Mouse (Mus musculus) brain, embryonic 14.5 days (tissue): Measurements from ENCODE around the gene Nfe2l2.

ENCODE experiments used
- CTCF ChIP-seq: fragments of 200-500 bp; IDR thresholded peaks from 2 replicates; pipeline ENCODE4 v1.5.1; 2012; ENCODE audit warnings: inconsistent platforms, mild to moderate bottlenecking, moderate library complexity, borderline replicate concordance; ENCODE audit not compliant: insufficient read depth, insufficient read length; ENCODE audit errors: extremely low read depth
- POLR2A ChIP-seq: fragments of 200-500 bp; IDR thresholded peaks from 2 replicates; pipeline ENCODE4 v1.6.1; 2012; ENCODE audit warnings: mild to moderate bottlenecking, inconsistent platforms, borderline replicate concordance; ENCODE audit not compliant: poor library complexity, insufficient read depth, insufficient read length, severe bottlenecking; ENCODE audit errors: extremely low read depth

DNA sequence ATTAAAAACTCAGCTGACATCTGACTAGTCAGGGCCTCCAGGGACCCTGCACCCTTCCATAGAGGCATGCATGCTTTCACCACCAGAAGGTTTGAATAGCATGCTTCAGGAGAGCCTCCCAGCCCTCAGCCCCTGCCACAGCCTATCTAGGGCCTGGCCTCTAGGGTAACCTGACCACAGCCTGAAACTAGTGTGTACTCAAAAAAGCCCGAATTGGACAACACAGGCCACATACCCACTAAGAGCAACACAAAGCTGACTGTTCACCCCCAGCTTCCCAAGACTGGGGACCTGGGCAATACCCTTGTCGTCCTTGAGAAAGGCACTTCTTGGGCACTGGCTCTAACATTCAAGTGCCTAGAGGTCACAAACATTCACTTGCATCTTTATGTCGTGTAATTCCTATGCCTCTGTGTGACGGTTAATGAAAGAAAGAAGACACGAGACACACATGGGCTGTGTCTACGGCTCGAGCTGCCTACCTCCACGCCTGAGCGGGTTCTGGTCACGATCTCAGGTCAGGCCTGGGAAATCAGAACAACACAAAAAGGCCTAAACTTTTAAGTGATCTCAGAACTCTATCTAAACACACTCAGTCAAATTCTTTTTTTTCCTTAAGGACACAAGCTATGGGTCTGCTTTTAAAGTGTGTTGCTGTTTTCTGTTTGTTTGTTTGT is 14.8 kb downstream of the Nfe2l2 start:
- TF ChIP-seq POLR2A (no peak), CTCF (no peak)
